Mouse (Mus musculus) small intestine, adult 2 months (tissue): ENCODE results near the gene Trak1.

Experiments
- CTCF ChIP-seq: fragments of 200-500 bp; IDR thresholded peaks from 2 replicates; pipeline ENCODE4 v1.5.1; 2012; ENCODE audit warnings: low read depth, mild to moderate bottlenecking, control low read depth, inconsistent platforms, low read length, moderate library complexity, mixed read lengths; ENCODE audit not compliant: insufficient replicate concordance, insufficient read length; ENCODE audit errors: extremely low read depth
- POLR2A ChIP-seq: fragments of 200-500 bp; IDR thresholded peaks from 2 replicates; pipeline ENCODE4 v1.6.1; 2012; ENCODE audit warnings: low read depth, mild to moderate bottlenecking, control low read depth, inconsistent platforms, low read length, moderate library complexity

- TF ChIP-seq CTCF (no peak), POLR2A (no peak)
These were observed 6.4 kb downstream of the Trak1 start for GRCm38 (mm10) chr9:121303748-121304147.
